Mouse (Mus musculus): ENCODE data around the gene Manbal. TPM values are rescaled to one million over a fixed set of nuclear protein-coding genes. Genes with fewer than 3 reads are reported as not detected.
"Not testable (repeated sequence)": the region's sequence is repeated elsewhere in the genome, so short reads cannot be mapped to it uniquely, and the experiment has no call there.

Manbal gene
- polyA plus RNA-seq, 1 experiment from 2014 or later: 78.4 TPM

GRCm38 (mm10) chr2:157375794-157376757 lies 8.7 kb downstream of the Manbal start:
- Histone ChIP-seq H3K27ac (no peak overlapping the region; the same call in 1 of the 2 replicates), H3K36me3 (ENCODE audit: insufficient read depth, low read length) (0 out of 2 replicates have a peak, but pooled peaks cover 12% of the 10 kb centered on the region), H3K27me3 (ENCODE audit: insufficient read depth, low read length) (no peaks in the 10 kb centered on the region), H3K9me3 (replicated peaks; ENCODE audit: low read length) (no peaks in the 10 kb centered on the region), H3K4me3 (replicated peaks; ENCODE audit: low read depth, low read length) (no peak overlapping the region), H3K4me1 (replicated peaks; ENCODE audit: insufficient read depth, low read length) (no peaks in the 10 kb centered on the region), H3K9ac (ENCODE audit: low read depth, low read length) (no peak overlapping the region), H3K4me2 (ENCODE audit: low read length) (no peak overlapping the region)
- no peak for TF ChIP-seq CTCF (IDR thresholded peaks at IDR 0.05; ENCODE audit: low read depth)
- ATAC-seq (replicated peaks; ENCODE audit: low FRiP score, low read depth) (no peak), DNase-seq (ENCODE audit: low spot score) (peak; percentile 42)
- WGBS: 29% methylated on average over 14 of the region's 14 CpGs

DNA sequence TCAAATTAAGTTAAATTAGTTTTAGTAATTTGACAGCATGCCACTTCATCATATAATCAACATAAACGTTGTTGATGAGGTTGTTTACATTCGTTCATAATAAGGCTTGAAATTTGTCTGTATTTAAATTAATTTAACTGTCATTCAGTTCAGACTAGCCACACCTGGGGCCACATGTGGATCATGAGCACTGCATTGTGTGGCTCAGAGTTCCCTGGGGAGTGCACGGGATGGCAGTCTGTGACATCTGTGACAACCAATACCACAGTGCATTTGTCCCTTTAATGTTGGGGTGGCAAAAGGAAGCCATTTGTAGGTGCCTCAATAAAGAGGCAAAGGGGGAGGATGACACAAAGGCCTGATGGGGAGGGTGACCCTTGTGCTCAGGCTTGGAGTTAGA lies 9.6 kb downstream of the Manbal start:
- H3K4me2 ChIP-seq (ENCODE audit: low read length): no peak overlapping the region
- ATAC-seq (replicated peaks; ENCODE audit: low FRiP score, low read depth): no peak
- H3K27me3 ChIP-seq (ENCODE audit: insufficient read depth, low read length): no peaks in the 10 kb centered on the region
- 0 out of 2 replicates have a peak, but pooled peaks cover 12% of the 10 kb centered on the region for H3K36me3 ChIP-seq (ENCODE audit: insufficient read depth, low read length)
- H3K9ac ChIP-seq (ENCODE audit: low read depth, low read length): no peak overlapping the region
- no peaks in the 10 kb centered on the region for H3K4me1 ChIP-seq (replicated peaks; ENCODE audit: insufficient read depth, low read length)
- H3K4me3 ChIP-seq (replicated peaks; ENCODE audit: low read depth, low read length): no peak overlapping the region
- H3K9me3 ChIP-seq (replicated peaks; ENCODE audit: low read length): no peaks in the 10 kb centered on the region
- no peak for TF ChIP-seq CTCF (IDR thresholded peaks at IDR 0.05; ENCODE audit: low read depth)
- WGBS: 52% methylated on average over 3 of the region's 3 CpGs
- no peak for DNase-seq (ENCODE audit: low spot score)
- H3K27ac ChIP-seq: no peak overlapping the region

DNA sequence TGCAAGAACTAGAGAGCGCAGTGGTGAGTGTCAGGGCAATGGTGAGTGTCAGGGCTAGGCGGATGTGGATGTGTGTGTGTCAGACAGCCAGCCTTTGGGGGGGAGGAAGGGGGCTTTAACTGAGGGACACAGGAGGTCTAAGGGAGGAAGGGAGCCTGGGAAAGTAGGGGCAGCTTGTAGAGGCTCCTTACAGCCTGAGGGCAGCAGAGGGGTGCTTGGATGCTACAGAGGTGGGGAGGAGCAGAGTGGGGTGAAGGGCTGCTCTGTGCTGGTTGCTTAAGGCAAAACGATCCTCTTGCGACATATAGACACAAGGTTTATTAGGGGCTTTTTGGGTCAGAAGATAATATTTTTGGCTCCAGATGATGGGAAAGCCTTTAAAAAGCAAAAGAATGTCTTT lies 17.4 kb downstream of the Manbal start:
- Histone ChIP-seq H3K9me3 (replicated peaks; ENCODE audit: low read length) (no peaks in the 10 kb centered on the region), H3K4me1 (replicated peaks; ENCODE audit: insufficient read depth, low read length) (no peaks in the 10 kb centered on the region), H3K27me3 (ENCODE audit: insufficient read depth, low read length) (no peaks in the 10 kb centered on the region), H3K27ac (no peak overlapping the region), H3K4me2 (ENCODE audit: low read length) (no peak overlapping the region), H3K9ac (ENCODE audit: low read depth, low read length) (no peak overlapping the region), H3K4me3 (replicated peaks; ENCODE audit: low read depth, low read length) (no peak overlapping the region), H3K36me3 (ENCODE audit: insufficient read depth, low read length) (0 out of 2 replicates have a peak, but pooled peaks cover 7% of the 10 kb centered on the region)
- DNase-seq (ENCODE audit: low spot score): no peak
- WGBS: 73% methylated on average over 4 of the region's 4 CpGs
- ATAC-seq (replicated peaks; ENCODE audit: low FRiP score, low read depth): no peak
- no peak for TF ChIP-seq CTCF (IDR thresholded peaks at IDR 0.05; ENCODE audit: low read depth)

DNA sequence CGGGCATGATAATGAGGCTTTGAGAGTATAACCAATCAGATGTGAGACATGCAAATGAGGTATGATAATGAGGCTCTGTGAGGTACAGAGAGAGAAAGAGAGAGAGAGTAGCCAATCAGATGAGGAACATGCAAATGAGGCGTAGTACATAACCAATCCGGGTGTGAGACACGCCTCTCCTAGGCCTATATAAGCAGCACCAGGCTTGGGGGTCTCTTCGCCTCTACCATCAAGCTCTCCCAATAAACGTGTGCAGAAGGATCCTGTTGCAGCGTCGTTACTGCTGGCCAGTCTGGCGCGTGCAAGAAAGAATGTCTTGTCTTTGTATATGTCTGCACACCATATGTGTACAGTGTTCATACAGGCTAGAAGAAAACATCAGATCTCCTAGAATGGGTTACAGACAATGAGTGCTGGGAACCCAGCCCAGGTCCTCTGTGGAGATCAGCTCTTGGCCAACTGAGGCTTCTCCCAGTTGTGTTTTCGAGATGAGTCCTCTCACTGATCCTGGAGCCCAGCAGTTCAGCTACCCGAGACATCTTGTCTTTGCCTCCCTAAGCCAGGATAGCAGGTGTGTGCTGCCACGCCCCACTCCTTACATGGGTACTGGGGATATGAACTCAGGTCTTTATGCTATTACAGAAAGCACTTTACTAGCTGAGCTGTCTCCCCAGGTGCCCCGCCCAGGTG lies 21.7 kb downstream of the Manbal start:
- not testable (repeated sequence) for H3K4me1 ChIP-seq (replicated peaks; ENCODE audit: insufficient read depth, low read length); ATAC-seq (replicated peaks; ENCODE audit: low FRiP score, low read depth); H3K36me3 ChIP-seq (ENCODE audit: insufficient read depth, low read length); H3K9me3 ChIP-seq (replicated peaks; ENCODE audit: low read length); H3K9ac ChIP-seq (ENCODE audit: low read depth, low read length); H3K4me2 ChIP-seq (ENCODE audit: low read length); H3K27ac ChIP-seq; H3K27me3 ChIP-seq (ENCODE audit: insufficient read depth, low read length); H3K4me3 ChIP-seq (replicated peaks; ENCODE audit: low read depth, low read length); DNase-seq (ENCODE audit: low spot score)
- WGBS: 93% methylated on average over 14 of the region's 14 CpGs

DNA sequence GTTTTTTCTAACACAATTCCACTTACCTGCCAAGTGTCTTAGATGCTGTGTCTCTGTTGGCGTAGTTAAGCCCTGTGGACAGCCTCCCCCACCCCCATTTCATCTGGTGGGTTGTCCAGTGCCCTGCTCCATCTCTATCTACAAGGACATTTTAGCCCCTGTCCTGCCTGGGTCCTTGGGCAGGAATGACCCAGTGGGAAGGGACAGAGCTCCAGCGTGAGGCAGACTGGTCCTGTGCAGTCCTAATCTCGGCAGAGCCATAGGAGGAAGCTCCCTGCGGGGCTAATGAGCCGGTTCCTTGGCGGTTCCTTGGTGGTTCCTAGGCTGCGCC lies 22.2 kb downstream of the Manbal start:
- no peak for ATAC-seq (replicated peaks; ENCODE audit: low FRiP score, low read depth)
- H3K4me1 ChIP-seq (replicated peaks; ENCODE audit: insufficient read depth, low read length): no peaks in the 10 kb centered on the region
- no peaks in the 10 kb centered on the region for H3K9me3 ChIP-seq (replicated peaks; ENCODE audit: low read length)
- no peak for TF ChIP-seq CTCF (IDR thresholded peaks at IDR 0.05; ENCODE audit: low read depth)
- DNase-seq (ENCODE audit: low spot score): no peak
- H3K36me3 ChIP-seq (ENCODE audit: insufficient read depth, low read length): 0 out of 2 replicates have a peak, but pooled peaks cover 10% of the 10 kb centered on the region
- H3K4me2 ChIP-seq (ENCODE audit: low read length): no peak overlapping the region
- no peak overlapping the region for H3K27ac ChIP-seq
- H3K4me3 ChIP-seq (replicated peaks; ENCODE audit: low read depth, low read length): no peak overlapping the region
- H3K9ac ChIP-seq (ENCODE audit: low read depth, low read length): no peak overlapping the region
- 78% methylated on average over 7 of the region's 7 CpGs for WGBS
- H3K27me3 ChIP-seq (ENCODE audit: insufficient read depth, low read length): no peaks in the 10 kb centered on the region

DNA sequence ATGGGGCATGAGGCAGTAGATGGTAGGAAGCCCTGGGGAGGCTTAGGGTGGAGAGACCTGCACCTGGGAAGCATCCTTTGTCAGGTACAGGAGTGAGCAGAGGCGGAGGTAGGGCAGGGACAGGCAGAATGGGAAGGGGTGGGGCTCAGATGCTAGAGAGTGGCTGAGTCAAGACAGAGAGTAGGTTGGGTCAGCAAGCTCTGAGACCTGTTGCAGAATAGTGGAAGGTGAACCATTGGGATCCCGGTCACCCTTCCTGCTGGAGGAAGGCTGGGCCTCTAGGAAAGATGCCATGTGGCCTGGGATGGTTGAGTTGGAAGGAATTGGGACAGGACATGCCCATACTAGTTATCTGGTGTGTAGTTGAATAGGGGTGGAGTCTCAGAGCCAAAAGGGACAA lies 24.9 kb downstream of the Manbal start:
- ATAC-seq (replicated peaks; ENCODE audit: low FRiP score, low read depth) (no peak), DNase-seq (ENCODE audit: low spot score) (no peak)
- Histone ChIP-seq H3K9ac (ENCODE audit: low read depth, low read length) (no peak overlapping the region), H3K4me2 (ENCODE audit: low read length) (no peak overlapping the region), H3K4me3 (replicated peaks; ENCODE audit: low read depth, low read length) (no peak overlapping the region), H3K4me1 (replicated peaks; ENCODE audit: insufficient read depth, low read length) (no peaks in the 10 kb centered on the region), H3K9me3 (replicated peaks; ENCODE audit: low read length) (no peaks in the 10 kb centered on the region), H3K27ac (no peak overlapping the region), H3K36me3 (ENCODE audit: insufficient read depth, low read length) (peaks cover 18% of the 10 kb centered on the region), H3K27me3 (ENCODE audit: insufficient read depth, low read length) (no peaks in the 10 kb centered on the region)
- no peak for TF ChIP-seq CTCF (IDR thresholded peaks at IDR 0.05; ENCODE audit: low read depth)
- 94% methylated on average over 2 of the region's 2 CpGs for WGBS

All from kidney, postnatal 0 days (tissue).